Mouse (Mus musculus) small intestine, adult 2 months (tissue): ENCODE data around the gene Acaca. TPM values are rescaled to one million over a fixed set of nuclear protein-coding genes. Genes with fewer than 3 reads are reported as not detected.

Experiments
- H3K27ac ChIP-seq: fragments of 200-500 bp; 2 replicates; pipeline ENCODE4 v1.5.1; 2012; ENCODE audit warnings: low read depth, low read length, control low read depth, inconsistent platforms; ENCODE audit not compliant: insufficient read depth
- H3K27me3 ChIP-seq: fragments of 200-500 bp; 2 replicates; pipeline ENCODE4 v1.6.1; 2012; ENCODE audit warnings: mild to moderate bottlenecking, moderate library complexity, low read length, inconsistent platforms; ENCODE audit not compliant: control insufficient read depth, insufficient read depth
- H3K36me3 ChIP-seq: fragments of 200-500 bp; 2 replicates; pipeline ENCODE4 v1.6.1; 2012; ENCODE audit warnings: mild to moderate bottlenecking, low read length, control low read depth, inconsistent platforms; ENCODE audit not compliant: control insufficient read depth, insufficient read depth
- H3K4me1 ChIP-seq: fragments of 200-500 bp; 2 replicates; pipeline ENCODE4 v1.6.1; 2012; ENCODE audit warnings: low read length, inconsistent platforms, mixed read lengths; ENCODE audit not compliant: control insufficient read depth, insufficient read depth, insufficient read length
- H3K4me3 ChIP-seq: fragments of 200-500 bp; 2 replicates; pipeline ENCODE4 v1.5.1; 2012; ENCODE audit warnings: low read depth, mild to moderate bottlenecking, control low read depth, inconsistent platforms, low read length, moderate library complexity
- CTCF ChIP-seq: fragments of 200-500 bp; IDR thresholded peaks from 2 replicates; pipeline ENCODE4 v1.5.1; 2012; ENCODE audit warnings: low read depth, mild to moderate bottlenecking, control low read depth, inconsistent platforms, low read length, moderate library complexity, mixed read lengths; ENCODE audit not compliant: insufficient replicate concordance, insufficient read length; ENCODE audit errors: extremely low read depth
- POLR2A ChIP-seq: fragments of 200-500 bp; IDR thresholded peaks from 2 replicates; pipeline ENCODE4 v1.6.1; 2012; ENCODE audit warnings: low read depth, mild to moderate bottlenecking, control low read depth, inconsistent platforms, low read length, moderate library complexity
- WGBS: fragments of 180-500 bp; shearing (Covaris S2); methylation state at CpG from one replicate; pipeline ENCODE4 v1.1.7; 2018; 5-methylcytosine and 5-hydroxymethylcytosine counted together
- polyA plus RNA-seq: library from polyadenylated mRNA; depleted of rRNA; stranded (reverse); fragments of >200 nt; gene quantifications from 2 replicates; pipeline ENCODE4 v1.2.3, GENCODE M21; 2012

The Acaca gene
- polyA plus RNA-seq, 1 experiment, result 4.0 TPM

DNA sequence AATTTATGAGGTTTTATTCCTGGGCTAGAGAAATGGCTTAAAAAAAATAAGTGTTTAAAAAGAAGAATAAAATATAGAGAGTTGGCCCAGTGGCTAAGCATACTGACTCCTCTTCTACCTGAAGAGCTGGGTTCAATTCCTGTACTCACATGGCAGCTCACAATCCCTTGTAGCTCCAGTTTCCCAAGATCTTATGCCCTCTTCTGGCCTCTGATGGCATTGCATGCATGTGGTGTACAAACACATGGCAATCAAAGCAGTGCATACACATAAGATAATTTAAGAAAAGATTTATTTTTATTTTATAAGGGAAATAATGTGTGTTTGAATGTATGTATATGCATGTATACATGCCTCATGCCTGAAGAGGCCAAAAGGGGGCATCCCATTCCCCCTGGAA is 138.6 kb downstream of the Acaca start:
- Histone ChIP-seq H3K27me3 (no peaks in the 10 kb centered on the region), H3K27ac (no peak overlapping the region), H3K36me3 (peaks cover 25% of the 10 kb centered on the region), H3K4me1 (no peaks in the 10 kb centered on the region), H3K4me3 (no peak overlapping the region)
- TF ChIP-seq POLR2A, result no peak
- TF ChIP-seq CTCF, result no peak

DNA sequence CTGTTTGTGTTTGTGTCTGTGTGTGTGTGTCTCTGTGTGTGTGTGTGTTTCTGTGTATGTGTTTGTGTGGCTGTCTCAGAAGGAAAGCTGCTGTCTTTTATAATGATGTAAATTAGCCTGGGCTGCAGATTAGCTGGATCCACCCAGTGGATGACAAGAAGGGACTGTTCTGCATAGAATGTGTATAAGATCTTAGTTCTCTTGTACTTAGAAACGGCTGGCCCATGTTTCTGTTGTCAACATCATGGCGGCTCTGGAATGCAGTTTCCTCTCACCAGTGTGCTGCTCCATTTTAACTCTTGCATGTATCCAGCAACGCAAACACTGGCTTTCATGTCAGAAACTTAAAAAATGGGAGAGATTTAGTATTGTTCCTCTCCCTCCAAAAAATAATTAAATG is 141.0 kb downstream of the Acaca start:
- no peak overlapping the region for H3K4me3 ChIP-seq
- 68% methylated on average over 3 of the region's 3 CpGs for WGBS
- TF ChIP-seq CTCF, result no peak
- TF ChIP-seq POLR2A, result no peak
- no peak overlapping the region for H3K27ac ChIP-seq
- H3K27me3 ChIP-seq, result no peaks in the 10 kb centered on the region
- peaks cover 16% of the 10 kb centered on the region for H3K36me3 ChIP-seq
- no peaks in the 10 kb centered on the region for H3K4me1 ChIP-seq

DNA sequence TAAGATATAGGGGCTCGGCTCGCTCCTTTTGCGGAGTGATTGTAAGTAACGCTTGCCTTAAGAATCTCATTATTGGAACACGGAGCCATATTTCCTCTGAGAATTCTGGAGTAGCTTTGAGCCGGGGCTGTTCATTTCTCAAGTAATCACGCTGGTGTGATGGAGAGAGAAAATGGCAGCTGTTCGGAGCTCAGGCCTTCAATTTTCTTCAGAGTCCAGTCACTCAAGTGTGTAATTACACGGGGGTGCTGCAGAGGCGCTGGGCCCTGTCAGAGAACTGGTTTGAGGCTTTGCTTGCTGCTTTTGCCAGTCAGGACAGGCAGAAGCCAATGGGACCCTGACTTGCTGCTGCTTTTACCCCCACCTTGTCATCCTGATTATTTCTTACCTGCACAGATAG is 142.5 kb downstream of the Acaca start:
- no peak overlapping the region for H3K4me3 ChIP-seq
- 92% methylated on average over 10 of the region's 10 CpGs for WGBS
- no peaks in the 10 kb centered on the region for H3K4me1 ChIP-seq
- no peak overlapping the region for H3K27ac ChIP-seq
- no peaks in the 10 kb centered on the region for H3K27me3 ChIP-seq
- TF ChIP-seq CTCF (no peak), POLR2A (no peak)
- H3K36me3 ChIP-seq, result peaks cover 18% of the 10 kb centered on the region

DNA sequence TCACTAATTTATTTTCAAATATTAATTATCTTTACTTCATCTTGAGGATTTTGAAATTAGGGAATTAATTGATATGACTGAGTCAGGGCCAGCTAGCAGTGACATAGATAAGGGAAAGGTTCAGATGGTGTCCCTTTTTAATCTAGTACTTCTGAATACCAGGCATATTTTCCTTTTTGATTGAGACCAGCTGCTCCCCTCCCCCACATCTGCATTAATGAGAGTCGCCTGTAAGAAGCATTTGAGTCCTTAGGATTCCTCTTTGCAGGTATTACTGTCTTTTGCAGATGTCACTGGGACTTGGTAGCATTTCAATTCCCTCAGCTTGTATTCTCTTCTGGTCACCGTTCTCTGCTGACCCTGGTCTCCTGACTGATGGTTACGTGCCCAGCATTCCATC is 143.1 kb downstream of the Acaca start:
- no peaks in the 10 kb centered on the region for H3K4me1 ChIP-seq
- H3K27me3 ChIP-seq, result no peaks in the 10 kb centered on the region
- TF ChIP-seq POLR2A (no peak), CTCF (no peak)
- H3K4me3 ChIP-seq, result no peak overlapping the region
- H3K36me3 ChIP-seq, result peaks cover 20% of the 10 kb centered on the region
- WGBS, result 87% methylated on average over 3 of the region's 3 CpGs
- no peak overlapping the region for H3K27ac ChIP-seq

DNA sequence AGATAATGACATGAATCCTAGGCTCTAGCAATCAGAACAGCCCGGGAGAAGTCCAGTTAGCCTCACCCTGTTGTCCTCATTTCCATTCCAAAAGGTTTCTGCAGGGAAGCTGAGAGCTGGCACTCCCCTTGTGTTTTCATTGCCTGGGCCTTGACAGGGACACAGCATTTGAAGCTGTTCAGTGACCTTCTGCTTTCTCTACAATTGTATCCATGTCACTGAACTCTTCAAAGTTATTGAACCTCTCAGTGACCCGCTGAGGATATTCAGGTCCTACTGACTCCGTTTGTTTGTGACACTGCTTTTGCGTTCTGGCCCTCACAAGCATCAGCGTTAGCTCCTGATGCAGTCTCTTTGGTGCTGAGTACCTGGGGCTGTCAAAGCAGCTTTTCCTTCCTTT is 147.5 kb downstream of the Acaca start:
- no peak for TF ChIP-seq POLR2A
- no peak for TF ChIP-seq CTCF
- Histone ChIP-seq H3K27ac (no peak overlapping the region), H3K4me3 (no peak overlapping the region), H3K4me1 (no peaks in the 10 kb centered on the region), H3K36me3 (peaks cover 28% of the 10 kb centered on the region), H3K27me3 (no peaks in the 10 kb centered on the region)
- WGBS, result 88% methylated on average over 5 of the region's 5 CpGs

DNA sequence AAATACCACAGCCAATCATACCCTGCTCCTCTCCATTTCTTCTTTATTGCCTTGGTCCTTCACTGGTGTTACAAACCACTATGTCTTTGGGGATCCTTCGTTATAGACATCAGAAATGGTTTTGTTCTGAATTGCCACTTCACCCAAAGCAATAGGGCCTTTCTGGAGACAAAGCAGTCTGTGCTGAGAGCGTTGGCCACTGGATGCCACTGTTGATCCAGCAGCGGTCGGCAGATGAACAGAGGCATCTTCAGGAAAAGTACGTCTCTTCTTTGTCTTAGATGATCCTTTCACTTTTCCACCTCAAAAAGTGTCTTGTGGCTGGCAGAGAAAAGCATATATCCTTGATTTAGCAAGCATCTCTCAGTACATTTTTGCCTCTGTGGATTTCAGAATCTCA is 151.8 kb downstream of the Acaca start:
- 85% methylated on average over 5 of the region's 5 CpGs for WGBS
- no peak for TF ChIP-seq POLR2A
- H3K27ac ChIP-seq, result no peak overlapping the region
- H3K4me3 ChIP-seq, result no peak overlapping the region
- no peaks in the 10 kb centered on the region for H3K4me1 ChIP-seq
- H3K36me3 ChIP-seq, result peaks cover 22% of the 10 kb centered on the region
- no peaks in the 10 kb centered on the region for H3K27me3 ChIP-seq

DNA sequence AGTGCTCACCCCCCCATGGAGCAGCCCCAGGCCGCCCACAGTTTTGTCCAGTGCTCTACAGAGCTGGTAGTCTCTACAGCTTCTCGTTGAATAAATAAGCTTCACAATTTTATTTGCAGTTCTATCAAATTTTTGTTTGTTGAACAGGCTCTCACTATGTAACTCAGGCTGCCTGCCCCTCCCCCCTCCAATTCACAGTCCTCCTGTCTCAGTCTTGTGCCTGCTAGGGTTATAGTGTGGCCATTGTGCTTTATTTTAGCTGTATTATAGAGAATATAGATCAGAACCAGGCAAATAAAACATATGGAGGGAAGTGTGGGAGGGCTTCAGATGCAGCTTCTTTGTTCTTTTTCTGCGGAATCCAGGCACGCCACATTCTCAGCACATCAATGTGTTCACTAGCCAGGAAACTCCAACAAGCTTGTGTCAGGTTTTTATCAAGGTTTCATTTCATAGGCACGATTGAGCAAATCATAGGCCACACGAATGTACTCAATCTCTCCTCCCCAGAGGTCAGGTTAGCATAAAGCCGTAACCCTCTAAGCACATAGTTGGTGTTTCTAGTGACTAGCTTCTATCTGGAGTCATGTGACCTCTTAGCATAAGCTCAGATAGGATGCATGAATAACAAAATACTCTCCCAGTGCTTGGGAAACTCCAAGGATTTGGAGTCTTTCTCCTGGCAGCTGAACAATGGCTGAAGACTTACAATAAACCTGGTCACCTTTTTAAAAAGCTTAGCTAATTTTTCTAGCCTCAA is 153.7 kb downstream of the Acaca start:
- Histone ChIP-seq H3K4me1 (no peaks in the 10 kb centered on the region), H3K36me3 (peaks cover 17% of the 10 kb centered on the region), H3K4me3 (no peak overlapping the region), H3K27ac (no peak overlapping the region), H3K27me3 (no peaks in the 10 kb centered on the region)
- WGBS, result 87% methylated on average over 7 of the region's 7 CpGs
- TF ChIP-seq POLR2A, result no peak
- no peak for TF ChIP-seq CTCF
